Mouse (Mus musculus) bone marrow macrophage, adult 2 months (primary cell): ENCODE results near the gene Epb41l5. TPM values are rescaled to one million over a fixed set of nuclear protein-coding genes. Genes with fewer than 3 reads are reported as not detected.

ENCODE experiments used
- H3K27ac ChIP-seq: 2 replicates; pipeline ENCODE4 v1.5.1; 2012; ENCODE audit warnings: low read depth, low read length; ENCODE audit not compliant: insufficient read depth
- H3K4me1 ChIP-seq: 2 replicates; pipeline ENCODE4 v1.6.1; 2012; ENCODE audit warnings: low read length; ENCODE audit not compliant: control insufficient read depth, insufficient read depth
- H3K4me3 ChIP-seq: 2 replicates; pipeline ENCODE4 v1.5.1; 2012; ENCODE audit warnings: mild to moderate bottlenecking, low read length, moderate library complexity; ENCODE audit not compliant: insufficient read depth
- CTCF ChIP-seq: IDR thresholded peaks from 2 replicates; pipeline ENCODE4 v1.5.1; 2012; ENCODE audit warnings: low read depth, mild to moderate bottlenecking, low read length, moderate library complexity
- POLR2A ChIP-seq: IDR thresholded peaks from 2 replicates; pipeline ENCODE4 v1.6.1; 2012; ENCODE audit warnings: mild to moderate bottlenecking, low read depth, low read length, borderline replicate concordance
- polyA plus RNA-seq: library from polyadenylated mRNA; stranded (reverse); fragments of >200 nt; gene quantifications from 2 replicates; pipeline ENCODE4 v1.2.4, GENCODE M21; 2012; ENCODE audit not compliant: missing spikeins, insufficient read depth, insufficient read length

The Epb41l5 gene
- polyA plus RNA-seq, 1 experiment, result 0.99 TPM

GRCm38 (mm10) chr1:119549327-119549689, 99.5 kb downstream of the Epb41l5 start:
- Histone ChIP-seq H3K4me3 (no peak overlapping the region), H3K4me1 (no peaks in the 10 kb centered on the region), H3K27ac (no peak overlapping the region)
- TF ChIP-seq POLR2A (no peak), CTCF (no peak)

- Histone ChIP-seq H3K4me1 (no peaks in the 10 kb centered on the region), H3K27ac (no peak overlapping the region), H3K4me3 (no peak overlapping the region)
- TF ChIP-seq CTCF (peak; percentile 14; the same call in 1 of the 2 replicates), POLR2A (no peak)
These were observed 100.0 kb downstream of the Epb41l5 start for GRCm38 (mm10) chr1:119548668-119549326.

- no peaks in the 10 kb centered on the region for H3K4me1 ChIP-seq
- no peak for TF ChIP-seq CTCF
- no peak for TF ChIP-seq POLR2A
These were observed 102.3 kb downstream of the Epb41l5 start for GRCm38 (mm10) chr1:119546490-119546889.

GRCm38 (mm10) chr1:119545671-119546070, 103.1 kb downstream of the Epb41l5 start:
- TF ChIP-seq POLR2A (no peak), CTCF (no peak)
- H3K4me1 ChIP-seq, result no peaks in the 10 kb centered on the region; the same call in 1 of the 2 replicates
- no peak overlapping the region for H3K4me3 ChIP-seq

More at GRCm38 (mm10) chr1:119546490-119546889, 102.3 kb downstream of the Epb41l5 start:
- H3K4me3 ChIP-seq, result no peak overlapping the region
- H3K27ac ChIP-seq, result no peak overlapping the region

GRCm38 (mm10) chr1:119545164-119545563, 103.6 kb downstream of the Epb41l5 start:
- Histone ChIP-seq H3K4me1 (no peaks in the 10 kb centered on the region; the same call in 1 of the 2 replicates), H3K27ac (no peak overlapping the region), H3K4me3 (no peak overlapping the region)
- TF ChIP-seq CTCF (no peak), POLR2A (no peak)

More at GRCm38 (mm10) chr1:119545671-119546070, 103.1 kb downstream of the Epb41l5 start:
- H3K27ac ChIP-seq, result no peak overlapping the region

- TF ChIP-seq CTCF (no peak), POLR2A (no peak)
- Histone ChIP-seq H3K4me3 (no peak overlapping the region), H3K27ac (no peak overlapping the region), H3K4me1 (no peaks in the 10 kb centered on the region; the same call in 1 of the 2 replicates)
These were observed 104.1 kb downstream of the Epb41l5 start for GRCm38 (mm10) chr1:119544611-119545155.

- Histone ChIP-seq H3K4me1 (no peaks in the 10 kb centered on the region; the same call in 1 of the 2 replicates), H3K27ac (no peak overlapping the region), H3K4me3 (no peak overlapping the region)
- TF ChIP-seq CTCF, result no peak
- no peak for TF ChIP-seq POLR2A
These were observed 105.5 kb downstream of the Epb41l5 start for GRCm38 (mm10) chr1:119543316-119543715.

- H3K4me3 ChIP-seq, result no peak overlapping the region
- H3K4me1 ChIP-seq, result no peaks in the 10 kb centered on the region; the same call in 1 of the 2 replicates
- TF ChIP-seq CTCF, result no peak
- no peak for TF ChIP-seq POLR2A
- no peak overlapping the region for H3K27ac ChIP-seq
These were observed 107.2 kb downstream of the Epb41l5 start for GRCm38 (mm10) chr1:119541570-119541969.

- Histone ChIP-seq H3K27ac (no peak overlapping the region), H3K4me1 (no peaks in the 10 kb centered on the region; the same call in 1 of the 2 replicates), H3K4me3 (no peak overlapping the region)
- TF ChIP-seq CTCF, result no peak
- no peak for TF ChIP-seq POLR2A
These were observed 107.8 kb downstream of the Epb41l5 start for GRCm38 (mm10) chr1:119540836-119541557.

GRCm38 (mm10) chr1:119539252-119539651, 109.5 kb downstream of the Epb41l5 start:
- no peak overlapping the region for H3K4me3 ChIP-seq
- H3K4me1 ChIP-seq, result peaks cover 6% of the 10 kb centered on the region
- no peak overlapping the region for H3K27ac ChIP-seq
- TF ChIP-seq POLR2A, result no peak
- TF ChIP-seq CTCF, result no peak
